Mouse (Mus musculus): ENCODE data around the gene Pdhx.
A peak's percentile ranks its signal among the peaks of the same experiment; 100 is the strongest.

Gene Pdhx

DNA sequence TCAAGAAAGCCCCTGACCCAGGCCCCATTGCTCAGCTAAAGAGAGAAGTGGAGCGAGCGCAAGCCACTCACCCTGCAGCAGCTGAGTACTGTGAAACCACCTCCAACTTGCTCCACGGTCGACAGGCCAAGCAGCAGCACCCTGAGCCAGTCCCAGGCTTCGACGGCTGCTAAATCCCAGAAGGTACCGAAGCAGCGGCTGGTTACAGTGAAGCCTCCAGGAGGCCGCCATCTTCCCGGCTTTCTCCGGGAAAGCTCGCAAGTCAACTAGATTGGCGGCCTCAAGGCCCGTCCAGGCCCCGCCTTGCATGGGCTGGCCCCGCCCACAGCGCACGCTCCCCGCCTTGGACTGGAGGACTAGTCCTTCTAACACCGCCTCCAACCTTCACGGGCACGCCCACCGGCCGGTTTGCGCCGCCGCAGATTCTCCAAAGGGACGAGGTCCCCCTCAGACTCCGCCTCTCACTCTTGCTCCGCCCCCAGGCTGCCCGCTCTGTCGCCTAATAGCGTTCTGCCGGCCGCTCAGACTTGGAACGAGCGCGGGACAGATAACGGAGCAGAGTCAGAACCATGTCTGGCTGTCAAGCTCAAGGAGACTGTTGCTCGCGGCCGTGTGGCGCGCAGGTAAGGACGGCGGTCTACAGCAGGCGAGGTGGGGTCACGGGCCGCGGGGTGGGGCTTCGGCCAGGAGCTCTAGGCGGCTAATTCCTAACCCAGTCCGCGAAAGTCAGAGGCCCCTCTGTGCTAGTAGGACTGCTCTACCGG lies at the start of gene Pdhx, which contains the start of gene Apip:
TSS of gene Pdhx (minus strand) at position 295 of the 764 bp plus-strand sequence.
TSS of gene Apip (plus strand) at position 457 of the 764 bp plus-strand sequence.
- peak; percentile 100 for DNase-seq (ENCODE audit: low spot score)

DNA sequence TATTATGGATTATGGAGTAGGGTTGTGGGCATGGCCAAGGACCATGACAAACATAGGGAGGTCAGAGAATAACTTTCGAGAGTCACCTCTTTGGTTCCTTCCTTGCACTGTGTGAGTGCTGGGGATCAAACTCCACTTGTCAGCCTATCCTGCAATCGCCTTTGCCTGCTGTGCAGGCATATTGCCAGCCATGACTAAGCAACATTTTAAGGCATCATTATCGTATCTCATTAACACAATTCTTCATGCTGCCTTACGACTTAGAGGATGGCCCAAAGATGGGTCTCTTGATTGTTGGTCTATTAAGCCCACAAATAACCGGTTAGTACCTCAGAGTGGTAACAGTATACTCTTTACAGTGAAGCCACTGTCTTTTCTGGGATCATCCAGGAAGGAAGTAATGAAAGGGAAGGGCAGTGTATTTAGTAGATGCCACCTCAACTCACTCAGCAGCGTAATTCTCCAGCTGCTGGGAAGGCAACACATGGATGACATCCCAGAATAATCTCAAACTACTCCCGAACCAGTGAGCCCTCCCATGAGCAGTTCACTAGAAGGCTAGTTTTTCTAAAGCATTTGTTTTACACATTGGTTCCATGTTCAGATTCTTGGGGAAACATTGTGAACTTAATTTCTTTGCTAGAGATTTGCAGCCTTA lies 46.0 kb upstream of the Pdhx start:
- no peak for DNase-seq (ENCODE audit: low spot score)

DNA sequence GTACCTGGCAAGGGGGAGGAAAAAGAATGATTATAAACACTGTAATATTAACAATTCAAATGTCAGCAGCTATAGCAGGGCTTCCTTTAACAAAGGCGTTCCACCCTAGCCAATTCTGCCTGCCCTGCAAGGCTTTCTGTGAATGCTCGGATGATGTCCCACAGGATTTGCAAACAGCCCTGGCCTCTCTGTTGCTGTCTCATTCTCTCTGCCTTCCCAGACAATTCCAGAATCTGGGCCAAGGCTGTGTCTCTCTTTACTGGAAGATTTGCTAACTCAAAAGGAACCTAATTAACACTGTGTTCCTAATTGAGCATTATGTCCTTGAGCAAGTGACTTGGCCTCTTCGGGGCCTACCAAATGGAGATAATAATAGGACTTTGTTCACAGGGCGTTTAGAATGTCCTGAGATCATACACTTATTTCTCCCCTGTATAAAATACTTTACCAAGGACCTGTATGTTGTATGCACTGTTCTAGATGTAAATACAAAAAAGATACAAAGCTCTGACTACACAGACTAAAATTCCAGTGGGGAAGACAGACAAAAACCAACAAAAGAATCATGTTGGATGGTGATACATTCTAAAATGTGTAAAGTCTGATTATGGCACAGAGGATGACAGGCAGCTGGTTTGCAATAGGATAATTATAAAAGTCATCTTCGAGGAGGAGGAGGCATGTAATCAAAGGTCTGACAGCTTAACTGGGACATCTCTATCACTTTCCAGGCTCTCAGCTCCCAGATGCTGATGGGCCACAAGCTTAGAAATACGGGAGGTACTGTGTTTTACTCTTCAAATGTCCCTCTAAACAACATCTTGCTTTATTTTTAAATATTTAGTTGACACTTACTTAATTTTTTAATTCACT lies 45.2 kb upstream of the Pdhx start:
- DNase-seq (ENCODE audit: low spot score): no peak

DNA sequence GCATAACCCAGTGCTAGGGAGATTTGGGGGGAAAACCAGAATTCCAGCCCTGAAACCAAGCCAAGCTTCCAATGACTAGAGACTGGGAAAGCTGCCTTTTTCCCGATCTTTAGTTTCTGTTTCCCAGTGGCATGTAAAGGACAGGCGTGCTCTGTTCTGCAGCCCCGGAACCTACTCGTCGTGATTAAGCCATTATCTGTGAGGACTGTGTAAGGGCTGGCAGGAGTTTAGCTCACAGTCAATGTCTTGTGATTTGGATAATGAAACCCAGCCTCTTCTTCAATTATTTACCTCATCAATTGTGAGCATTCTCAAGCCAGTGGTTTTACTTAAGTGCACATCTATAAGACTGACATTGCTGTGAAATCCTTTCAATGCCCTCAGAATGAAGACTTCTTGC lies 43.9 kb upstream of the Pdhx start:
- DNase-seq (ENCODE audit: low spot score): no peak

DNA sequence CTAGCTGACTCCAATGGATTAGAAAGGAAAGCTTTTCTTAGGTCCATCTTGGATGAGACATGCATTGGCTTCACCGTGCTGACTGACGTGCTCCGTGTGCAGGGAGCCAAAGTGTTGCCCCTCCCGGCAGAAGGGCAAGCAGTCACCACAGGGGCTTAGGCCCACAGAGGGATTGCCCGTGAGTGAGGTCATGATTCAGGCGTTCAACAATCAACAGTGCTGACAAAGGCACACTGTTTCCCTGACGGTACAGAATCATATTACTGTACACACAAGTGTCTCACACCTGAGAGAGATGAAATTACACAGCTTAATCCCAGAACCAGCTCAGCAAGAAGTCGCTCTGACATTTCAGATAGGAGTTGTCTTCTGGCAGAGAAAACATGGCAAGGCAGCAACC lies 38.4 kb upstream of the Pdhx start:
- DNase-seq (ENCODE audit: low spot score): no peak

DNA sequence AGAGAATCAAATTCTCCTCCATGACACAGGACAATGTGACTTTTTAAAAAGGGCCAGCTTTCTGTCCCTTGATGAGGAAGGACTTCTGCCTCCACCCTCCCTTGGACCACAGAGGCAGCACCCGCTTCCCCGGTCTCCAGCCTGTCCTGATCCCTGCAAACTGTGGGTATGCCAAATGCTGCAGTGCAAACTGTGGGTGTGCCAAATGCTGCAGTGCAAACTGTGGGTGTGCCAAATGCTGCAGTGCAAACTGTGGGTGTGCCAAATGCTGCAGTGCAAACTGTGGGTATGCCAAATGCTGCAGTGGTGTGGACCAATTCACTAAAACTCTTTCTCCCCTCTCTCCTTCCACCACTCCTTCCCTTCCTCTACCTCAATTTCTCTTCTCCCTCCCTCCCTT lies 32.9 kb upstream of the Pdhx start:
- no peak for DNase-seq (ENCODE audit: low spot score)

DNA sequence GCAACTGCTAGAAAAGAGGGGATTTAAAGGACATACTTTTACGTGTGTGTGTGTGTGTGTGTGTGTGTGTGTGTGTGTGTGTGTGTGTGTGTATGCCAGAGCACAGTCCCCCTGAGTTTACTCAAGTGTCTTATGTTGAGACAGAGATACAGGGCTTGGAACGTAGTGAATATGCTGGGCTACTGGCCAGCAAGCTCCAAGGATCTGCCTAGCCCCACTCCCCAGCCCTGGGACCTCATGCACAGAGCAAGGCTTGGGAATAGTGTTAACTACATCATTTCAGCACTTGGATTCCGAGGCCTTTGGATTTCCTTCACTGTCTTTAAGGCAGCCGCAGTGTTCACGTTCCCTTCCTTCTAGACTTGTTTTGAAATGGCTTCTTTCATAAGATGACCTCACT lies 29.3 kb upstream of the Pdhx start:
- no peak for DNase-seq (ENCODE audit: low spot score)

DNA sequence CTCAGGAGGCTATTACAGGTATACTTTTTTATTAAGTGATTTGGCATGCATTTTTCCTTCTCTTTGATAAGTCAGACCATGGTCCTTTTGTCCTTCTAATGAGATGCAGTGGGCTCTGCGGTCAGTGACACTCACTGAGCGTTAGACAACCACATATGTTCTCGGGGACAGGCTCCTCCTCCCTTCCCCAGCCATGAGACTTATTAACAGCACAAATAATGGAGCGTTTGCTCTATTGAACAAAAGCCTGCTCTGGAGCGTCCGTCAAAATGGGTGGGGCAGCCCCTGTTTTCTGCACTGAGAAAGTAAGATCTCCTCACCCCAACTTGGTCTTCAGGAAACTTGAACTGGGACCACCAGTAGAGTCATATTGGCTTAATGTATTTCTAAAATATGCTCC lies 16.2 kb upstream of the Pdhx start:
- DNase-seq (ENCODE audit: low spot score): no peak

DNA sequence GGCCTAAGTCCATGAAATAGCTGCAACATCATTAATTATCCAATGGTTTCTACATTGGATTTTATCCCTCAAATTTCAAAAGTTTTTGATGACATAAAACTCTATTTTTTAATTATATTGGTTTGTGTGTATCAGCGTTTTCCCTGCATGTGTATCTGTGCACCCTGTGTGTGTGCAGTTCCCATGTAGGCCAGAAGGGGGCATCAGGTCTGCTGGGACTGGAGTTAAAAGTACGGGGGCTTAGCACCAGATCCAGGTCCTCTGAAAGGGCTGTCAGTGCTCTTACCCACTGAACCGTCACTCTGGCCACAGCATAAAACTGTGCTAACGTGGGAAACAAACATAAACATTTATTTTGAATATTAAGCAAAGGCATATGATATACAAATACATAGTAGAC lies 14.8 kb upstream of the Pdhx start:
- no peak for DNase-seq (ENCODE audit: low spot score)

DNA sequence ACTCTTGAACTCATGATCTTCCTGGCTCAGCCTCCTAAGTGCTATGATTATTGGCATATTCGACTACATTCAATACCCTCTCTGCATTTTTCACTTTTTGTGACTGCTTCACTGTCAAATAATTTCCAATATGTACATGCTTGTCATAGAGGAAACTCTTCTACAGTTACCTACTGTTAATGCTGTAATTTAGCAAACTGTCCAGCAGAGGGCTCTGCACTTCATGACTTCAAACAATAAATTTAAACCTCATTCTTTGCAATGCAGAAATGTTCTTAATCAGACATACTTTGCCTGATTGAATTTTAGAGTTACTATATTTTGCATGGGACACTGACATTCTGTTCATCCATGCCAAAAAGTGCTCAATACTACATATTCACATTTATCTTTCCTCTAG lies 13.1 kb upstream of the Pdhx start:
- no peak for DNase-seq (ENCODE audit: low spot score)

DNA sequence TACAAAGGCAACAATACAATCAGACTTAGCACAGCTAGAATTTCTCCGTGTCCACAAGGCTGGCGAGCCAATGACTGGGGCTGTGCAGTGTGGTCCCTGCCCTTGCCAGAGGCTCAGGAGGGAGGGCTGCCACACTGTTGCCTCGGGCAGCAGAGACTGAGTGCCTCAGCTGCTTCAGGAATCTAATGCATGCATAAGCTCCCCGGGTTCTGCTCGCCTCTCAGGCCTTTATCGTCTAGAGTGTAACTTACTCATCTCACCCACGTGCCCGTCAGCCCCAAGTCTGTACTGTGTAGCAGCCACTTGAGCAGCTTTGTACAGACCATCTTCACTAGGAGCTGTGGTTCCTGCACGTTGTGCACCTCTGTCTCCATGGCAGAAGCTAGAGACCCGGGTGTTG lies 12.3 kb upstream of the Pdhx start:
- no peak for DNase-seq (ENCODE audit: low spot score)

DNA sequence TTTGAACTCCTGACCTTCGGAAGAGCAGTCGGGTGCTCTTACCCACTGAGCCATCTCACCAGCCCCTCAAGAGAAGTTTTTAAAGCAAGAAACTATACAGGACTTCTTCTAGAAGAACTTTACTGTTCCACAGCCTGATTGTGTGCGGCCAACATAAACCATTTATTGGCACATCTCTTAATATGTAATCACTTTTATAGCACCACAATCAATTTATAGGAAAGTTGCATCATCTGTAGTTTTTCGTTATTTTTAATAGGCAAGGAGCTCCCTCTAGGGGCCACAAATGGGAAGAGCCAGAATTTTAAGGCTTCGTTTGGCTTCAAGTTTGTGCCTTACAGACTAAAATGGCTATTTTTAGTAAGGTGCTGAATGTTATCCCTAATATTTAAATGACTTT lies 11.1 kb upstream of the Pdhx start:
- DNase-seq (ENCODE audit: low spot score): no peak

DNA sequence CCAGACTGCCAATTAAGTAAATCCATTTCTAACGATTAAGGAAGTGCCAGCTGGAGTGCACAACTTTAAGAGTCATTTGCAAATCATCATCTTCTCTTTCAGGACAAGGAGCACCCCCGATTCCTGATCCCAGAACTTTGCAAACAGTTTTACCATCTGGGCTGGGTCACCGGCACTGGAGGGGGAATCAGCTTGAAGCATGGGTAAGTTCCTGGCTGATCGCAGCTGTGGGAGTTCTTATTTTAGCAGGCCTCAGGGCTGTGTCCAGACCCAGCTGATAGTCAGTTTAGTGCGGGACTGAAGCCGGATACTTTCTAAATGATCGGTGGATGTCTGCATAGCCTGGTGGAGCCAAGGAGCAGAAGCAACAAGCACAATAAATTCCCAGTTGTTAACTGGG lies 9.5 kb upstream of the Pdhx start:
- no peak for DNase-seq (ENCODE audit: low spot score)

DNA sequence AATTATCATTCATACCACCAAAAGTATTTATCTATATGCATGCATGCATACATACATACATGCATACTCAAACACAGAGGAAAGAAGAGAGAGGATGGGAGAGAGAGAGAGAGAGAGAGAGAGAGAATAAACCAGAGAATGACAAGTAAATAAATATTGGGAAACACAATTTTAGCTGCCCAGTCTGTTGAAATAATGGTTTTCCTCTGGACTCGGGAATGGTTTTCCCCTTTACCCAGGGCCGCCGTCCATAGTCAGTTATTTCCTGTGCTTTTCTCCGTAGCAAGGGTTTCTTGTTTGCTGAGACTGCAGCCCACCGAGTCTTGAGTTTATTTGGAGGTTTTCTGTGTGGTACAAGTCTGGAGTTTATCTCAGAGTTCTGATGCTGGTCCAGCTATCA lies 8.4 kb upstream of the Pdhx start:
- no peak for DNase-seq (ENCODE audit: low spot score)

DNA sequence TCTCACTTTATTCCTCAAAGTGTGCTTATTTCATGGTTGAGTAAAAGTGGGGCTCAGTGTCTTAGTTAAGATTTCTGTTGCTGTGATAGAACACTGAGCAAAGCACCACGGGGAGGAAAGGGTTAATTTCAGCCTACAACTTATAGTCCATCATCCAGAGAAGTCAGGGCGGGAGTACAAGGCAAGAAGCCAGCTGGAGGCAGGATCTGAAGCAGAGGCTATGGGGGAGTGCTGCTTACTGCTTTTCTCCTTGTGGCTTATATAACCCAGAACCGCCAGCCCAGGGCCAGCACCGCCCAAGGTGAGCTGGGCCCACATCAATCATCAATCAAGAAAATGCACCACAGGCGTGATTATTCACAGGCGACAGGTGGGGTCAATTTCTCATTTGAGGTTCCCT lies 7.8 kb upstream of the Pdhx start:
- DNase-seq (ENCODE audit: low spot score): no peak

DNA sequence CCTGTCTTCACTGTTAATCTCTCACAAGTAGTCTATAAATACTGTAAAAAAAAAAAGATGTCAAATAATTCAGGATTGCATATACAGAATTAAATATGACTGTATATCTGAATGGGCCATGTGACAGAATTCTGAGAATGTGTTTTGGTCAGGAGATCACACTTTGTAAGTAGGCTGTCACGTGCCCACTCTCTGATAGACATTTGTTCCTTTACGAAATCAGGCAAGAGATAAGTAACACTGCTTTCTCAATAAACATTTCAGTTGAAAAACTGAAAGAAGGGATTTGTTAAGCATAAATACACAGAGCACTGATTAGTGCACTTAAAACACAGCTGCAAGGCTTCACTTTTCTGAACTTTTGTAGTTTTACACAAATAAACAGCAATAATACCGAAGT lies 2.7 kb downstream of the Pdhx start:
- no peak for DNase-seq (ENCODE audit: low spot score)

DNA sequence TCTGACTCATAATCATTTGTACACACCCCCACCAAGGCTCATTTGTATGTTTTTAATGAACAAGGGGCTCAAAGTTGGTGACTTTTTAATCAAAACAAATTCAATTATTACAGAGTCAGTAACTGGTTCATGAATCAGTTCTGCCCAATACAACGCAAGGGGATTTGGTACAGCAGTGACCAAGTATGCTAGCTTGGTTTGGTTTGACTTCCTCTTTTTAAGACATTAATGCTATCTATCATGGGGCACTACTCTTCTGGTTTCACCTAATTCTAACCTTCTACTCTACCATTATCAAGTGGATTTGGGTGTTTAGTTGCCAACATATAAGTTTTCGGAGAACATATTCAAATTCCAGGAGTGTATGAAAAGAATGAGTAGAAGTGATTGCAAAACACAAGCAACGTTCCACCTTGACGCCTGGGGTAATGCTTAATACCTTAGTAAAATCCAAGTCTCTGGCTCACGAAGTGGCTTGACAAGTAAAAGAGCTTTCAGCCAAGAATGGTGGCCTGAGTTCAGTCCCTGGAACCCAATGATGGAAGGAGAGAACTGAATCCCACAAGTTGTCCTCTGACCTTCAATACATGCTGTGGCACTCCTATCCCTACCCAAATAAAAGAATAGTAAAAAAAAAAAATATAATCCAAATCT lies 3.4 kb downstream of the Pdhx start:
- no peak for DNase-seq (ENCODE audit: low spot score)

DNA sequence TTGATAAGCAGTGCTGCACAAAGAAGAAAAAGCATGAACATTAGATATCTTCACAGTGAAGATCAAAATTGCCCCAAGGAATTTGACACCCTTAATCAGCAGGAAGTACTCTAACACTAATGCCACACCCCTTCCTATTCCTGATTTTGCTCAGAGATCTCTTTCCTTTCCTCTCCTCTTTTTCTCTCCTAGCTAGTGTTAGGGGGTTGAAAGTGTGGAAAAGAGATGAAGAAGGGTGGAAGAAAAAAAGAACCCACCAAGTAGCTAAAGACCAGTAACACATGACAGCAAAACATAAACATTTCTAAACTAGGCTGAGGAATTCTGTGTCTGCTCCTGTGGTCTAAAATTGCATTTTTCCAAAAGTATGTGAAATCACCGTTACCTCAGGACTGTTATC lies 4.7 kb downstream of the Pdhx start:
- DNase-seq (ENCODE audit: low spot score): no peak

DNA sequence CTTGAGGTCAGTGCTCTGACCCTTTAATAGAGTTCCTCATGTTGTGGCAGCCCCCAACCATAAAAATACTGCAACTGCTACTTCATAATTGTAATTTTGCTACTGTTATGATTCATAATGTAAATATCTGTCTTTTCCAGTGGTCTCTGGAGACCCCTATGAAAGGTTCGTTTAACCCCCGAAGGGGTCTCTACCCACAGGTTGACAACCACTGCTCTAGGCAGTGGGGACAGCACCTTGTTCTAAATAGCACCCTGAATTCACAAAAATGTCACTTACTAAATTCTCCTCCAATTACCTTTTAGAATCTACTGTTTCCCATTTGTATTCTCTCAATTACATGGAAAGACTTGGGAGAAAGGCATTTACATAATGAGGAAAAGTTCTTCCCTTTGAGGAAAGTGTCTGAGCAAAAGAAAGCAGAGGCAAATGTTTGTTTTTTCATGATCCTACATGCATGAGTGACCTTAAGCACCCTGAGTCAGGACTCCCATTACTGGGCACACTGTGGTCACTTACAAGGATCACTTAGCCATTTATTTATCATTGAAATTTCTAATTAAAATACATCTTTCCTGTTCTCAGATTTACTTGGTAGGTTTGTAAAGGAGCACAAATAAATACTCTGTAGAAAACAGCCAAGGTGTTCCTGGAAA lies 5.6 kb downstream of the Pdhx start:
- no peak for DNase-seq (ENCODE audit: low spot score)

DNA sequence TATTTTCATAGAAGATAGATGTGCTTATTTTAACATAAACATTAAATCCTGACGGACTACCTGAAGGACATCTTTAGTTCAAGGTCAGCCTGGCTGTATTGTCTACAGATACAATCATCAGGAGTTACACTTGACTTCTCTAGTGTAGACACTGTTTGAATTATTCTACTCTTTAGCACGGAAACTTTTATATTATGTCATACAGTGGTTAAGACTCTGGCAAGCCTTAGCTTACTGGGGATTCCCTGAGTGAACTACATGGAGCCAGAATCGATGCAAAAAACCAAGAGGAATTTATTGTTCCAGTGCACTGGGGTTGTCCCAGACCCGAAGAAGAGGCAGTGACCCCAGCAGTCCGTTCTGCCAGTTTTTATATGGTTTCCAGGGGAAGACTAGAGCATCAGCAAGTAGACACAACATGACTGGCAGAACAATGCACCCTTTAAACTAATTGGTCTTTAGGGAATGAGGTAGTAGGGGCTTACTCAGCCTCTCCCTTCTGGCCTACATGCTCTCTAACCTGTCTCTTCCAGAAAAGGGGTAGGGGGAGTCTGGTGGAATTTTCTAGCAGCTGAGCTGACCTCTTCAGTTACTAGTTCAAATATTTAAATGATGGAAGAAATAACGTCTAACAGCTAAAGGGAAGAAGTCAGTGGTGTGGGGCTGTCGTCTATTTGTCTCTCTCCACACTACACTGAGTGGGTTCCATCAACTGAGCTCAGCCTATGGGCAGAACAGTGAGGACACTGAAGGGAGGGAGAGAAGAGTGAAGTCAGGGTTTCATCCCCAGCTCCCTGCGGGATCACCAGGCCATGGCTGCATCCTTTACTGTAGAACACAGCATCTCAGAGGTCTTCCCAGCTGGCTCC lies 6.4 kb downstream of the Pdhx start:
- DNase-seq (ENCODE audit: low spot score): no peak

DNA sequence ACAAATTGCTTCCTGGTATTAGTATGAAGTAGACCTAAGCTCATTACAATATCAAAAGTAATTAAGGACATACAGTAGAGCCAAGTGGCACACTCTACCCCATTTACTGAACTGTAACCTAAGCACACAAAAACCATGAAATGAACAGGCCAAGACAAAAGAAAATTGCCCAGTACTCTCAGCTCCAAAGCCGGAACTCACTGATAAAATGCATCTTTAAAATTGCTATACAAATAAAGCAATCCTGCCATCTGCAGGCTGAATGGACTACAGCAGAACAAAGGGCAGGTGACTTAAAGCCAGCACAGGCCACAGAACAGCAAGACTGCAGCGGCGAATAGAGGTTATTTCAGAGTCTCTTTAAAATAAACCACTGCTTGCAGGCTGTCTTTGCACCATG lies 10.4 kb downstream of the Pdhx start:
- DNase-seq (ENCODE audit: low spot score): no peak

Measured in ovary, adult 18-20 months (tissue).